Mouse (Mus musculus): ENCODE results near the gene Mtm1. TPM values are rescaled to one million over a fixed set of nuclear protein-coding genes. Genes with fewer than 3 reads are reported as not detected.
A peak's percentile ranks its signal among the peaks of the same experiment; 100 is the strongest.

Mtm1 gene
- total and polyA plus RNA-seq, 3 experiments = 2.2 to 4.0 TPM; not detected in 1

DNA sequence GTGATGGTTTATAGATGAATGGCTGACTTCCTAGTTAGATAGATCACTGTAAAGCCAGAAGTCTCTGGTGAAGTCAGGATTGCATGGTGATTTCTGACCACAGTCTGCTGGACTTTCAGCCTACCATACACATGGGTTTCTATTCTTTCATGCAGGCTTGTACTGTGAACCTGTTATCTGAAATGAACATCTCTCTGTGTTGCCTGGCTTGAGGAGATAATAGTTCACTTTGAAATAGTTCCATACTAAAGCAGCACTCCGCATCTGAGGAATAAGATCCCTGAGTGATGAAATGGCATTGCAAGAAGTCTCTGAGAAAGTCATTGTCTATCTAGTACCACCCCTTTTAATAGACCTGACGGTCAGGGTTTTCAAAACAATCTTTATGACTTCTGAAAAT lies 6.3 kb downstream of the Mtm1 start (continued):
- TF ChIP-seq ELF1 (IDR thresholded peaks at IDR 0.05; ENCODE audit: low read depth, low read length) (no peak), MYC (IDR thresholded peaks at IDR 0.05; ENCODE audit: low read depth, low read length) (no peak), MAFK (IDR thresholded peaks at IDR 0.05; ENCODE audit: borderline replicate concordance, low read depth, low read length) (no peak), E2F4 (IDR thresholded peaks at IDR 0.05; ENCODE audit: borderline replicate concordance, low read depth, low read length) (no peak), BHLHE40 (IDR thresholded peaks at IDR 0.05; ENCODE audit: borderline replicate concordance, low read depth, low read length) (no peak)

DNA sequence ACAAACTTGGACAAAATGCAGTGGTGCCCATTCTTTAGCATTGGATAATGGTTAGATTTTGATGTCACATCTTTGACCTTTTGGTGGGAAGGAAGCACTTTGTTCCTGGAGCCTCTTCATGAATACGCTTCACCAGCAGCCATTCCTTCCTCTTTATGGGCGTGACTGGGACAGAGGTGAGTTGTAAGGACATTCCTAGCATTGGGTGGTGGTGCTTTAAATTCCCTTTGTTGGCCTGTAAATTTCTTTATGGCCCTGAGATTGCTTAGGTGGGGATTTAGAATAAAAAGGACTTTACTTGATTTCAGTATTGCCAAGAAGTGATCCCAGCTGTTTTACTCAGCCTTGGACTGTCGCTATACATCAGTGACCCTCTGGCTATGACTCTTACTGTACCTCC lies 8.3 kb downstream of the Mtm1 start:
- H3K4me3 ChIP-seq (ENCODE audit: control insufficient read depth in 1 of 2, insufficient read depth in 1 of 2, low read depth in 2 of 2, low read length in 2 of 2) = no peak overlapping the region
- H3K27ac ChIP-seq (ENCODE audit: control insufficient read depth, low read depth, low read length) = no peak overlapping the region
- H3K27me3 ChIP-seq (ENCODE audit: control insufficient read depth in 1 of 2, insufficient read depth in 2 of 2, low read length in 2 of 2) = no peaks in the 10 kb centered on the region
- peaks cover 0 to 28% of the 10 kb centered on the region in 2 experiments; a peak in 3 of 4 replicates for H3K36me3 ChIP-seq (ENCODE audit: control insufficient read depth in 1 of 2, insufficient read depth in 2 of 2, low read length in 2 of 2)
- peaks cover 12 to 15% of the 10 kb centered on the region in 2 experiments for H3K4me1 ChIP-seq (ENCODE audit: control insufficient read depth in 1 of 2, insufficient read depth in 2 of 2, low read length in 2 of 2)
- H3K9me3 ChIP-seq (replicated peaks; ENCODE audit: insufficient read depth, low read length) = no peaks in the 10 kb centered on the region
- no peak for DNase-seq (ENCODE audit: low read depth, low spot score)
- no peak for TF ChIP-seq ZKSCAN1 (IDR thresholded peaks at IDR 0.05; ENCODE audit: low read depth, low read length)
- TF ChIP-seq MAX (IDR thresholded peaks at IDR 0.05; ENCODE audit: low read length) = no peak
- no peak for TF ChIP-seq E2F4 (IDR thresholded peaks at IDR 0.05; ENCODE audit: borderline replicate concordance, low read depth, low read length)
- TF ChIP-seq POLR2A (IDR thresholded peaks at IDR 0.05; ENCODE audit: control insufficient read depth in 1 of 2, insufficient read depth in 1 of 2, low read depth in 1 of 2, low read length in 2 of 2, poor library complexity in 1 of 2) = no peak
- no peak for TF ChIP-seq ZNF384 (IDR thresholded peaks at IDR 0.05; ENCODE audit: low read depth, low read length)
- no peak overlapping the region for H3K9ac ChIP-seq (ENCODE audit: control insufficient read depth, low read depth, low read length, poor library complexity, severe bottlenecking)
- H3K79me2 ChIP-seq (ENCODE audit: control insufficient read depth, insufficient read depth, low read length, poor library complexity) = peaks cover 9% of the 10 kb centered on the region; the same call in 1 of the 2 replicates

DNA sequence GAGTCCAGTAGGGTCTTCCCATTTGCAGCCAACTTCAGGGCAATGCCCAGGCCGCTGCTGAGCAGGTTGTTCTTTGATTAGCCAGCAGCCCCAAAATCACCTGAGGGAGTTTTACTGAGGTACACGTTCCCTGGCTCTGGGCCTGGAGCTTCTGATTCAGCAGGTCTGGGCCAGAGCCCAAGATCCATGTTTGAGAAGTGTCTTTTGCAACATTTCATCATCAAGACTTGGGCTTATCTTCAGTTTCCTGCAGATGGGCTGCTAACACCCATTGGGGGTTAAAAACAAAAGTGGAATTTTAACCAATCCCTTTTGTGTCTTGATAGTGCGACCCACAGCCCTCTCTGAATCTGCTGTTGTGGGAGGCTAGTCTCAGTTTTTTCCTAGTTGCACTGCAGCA lies 10.3 kb downstream of the Mtm1 start:
- no peak for TF ChIP-seq ZMIZ1 (IDR thresholded peaks at IDR 0.05; ENCODE audit: low read depth, low read length)
- TF ChIP-seq MYC (IDR thresholded peaks at IDR 0.05; ENCODE audit: low read depth, low read length) = no peak
- no peak for TF ChIP-seq MEF2A (IDR thresholded peaks at IDR 0.05; ENCODE audit: extremely low read depth, insufficient replicate concordance, low read depth, low read length, poor library complexity, severe bottlenecking)
- no peak for TF ChIP-seq MAZ (IDR thresholded peaks at IDR 0.05; ENCODE audit: low read depth, low read length)
- TF ChIP-seq USF2 (IDR thresholded peaks at IDR 0.05; ENCODE audit: borderline replicate concordance in 1 of 2, insufficient read depth in 1 of 2, low read depth in 1 of 2, low read length in 2 of 2) = no peak
- TF ChIP-seq RCOR1 (IDR thresholded peaks at IDR 0.05; ENCODE audit: low read depth, low read length) = no peak
- TF ChIP-seq TCF12 (IDR thresholded peaks at IDR 0.05; ENCODE audit: low read depth, low read length) = no peak
- no peak for TF ChIP-seq MAX (IDR thresholded peaks at IDR 0.05; ENCODE audit: low read length)
- TF ChIP-seq POLR2A (IDR thresholded peaks at IDR 0.05; ENCODE audit: control insufficient read depth in 1 of 2, insufficient read depth in 1 of 2, low read depth in 1 of 2, low read length in 2 of 2, poor library complexity in 1 of 2) = no peak
- TF ChIP-seq ZNF384 (IDR thresholded peaks at IDR 0.05; ENCODE audit: low read depth, low read length) = no peak
- TF ChIP-seq SMC3 (IDR thresholded peaks at IDR 0.05; ENCODE audit: low read depth, low read length) = no peak
- TF ChIP-seq ETS1 (IDR thresholded peaks at IDR 0.05; ENCODE audit: low read depth, low read length) = peak; percentile 89
- no peak for TF ChIP-seq CTCF (IDR thresholded peaks at IDR 0.05 in 2 of 3, conservative IDR thresholded peaks at IDR 0.05 in 1 of 3; ENCODE audit: control insufficient read depth in 1 of 3, insufficient read depth in 1 of 3, low read depth in 2 of 3, low read length in 3 of 3, poor library complexity in 1 of 3, severe bottlenecking in 1 of 3)
- peak; percentile 56 for TF ChIP-seq SIN3A (IDR thresholded peaks at IDR 0.05; ENCODE audit: low read length)
- TF ChIP-seq E2F4 (IDR thresholded peaks at IDR 0.05; ENCODE audit: borderline replicate concordance, low read depth, low read length) = no peak
- no peak for TF ChIP-seq CHD1 (IDR thresholded peaks at IDR 0.05; ENCODE audit: low read depth, low read length)
- no peak for TF ChIP-seq USF1 (IDR thresholded peaks at IDR 0.05; ENCODE audit: low read depth, low read length)
- TF ChIP-seq POLR2AphosphoS2 (IDR thresholded peaks at IDR 0.05; ENCODE audit: low read length) = no peak
- TF ChIP-seq MYB (IDR thresholded peaks at IDR 0.05; ENCODE audit: low read depth, low read length) = no peak
- TF ChIP-seq HCFC1 (IDR thresholded peaks at IDR 0.05; ENCODE audit: low read depth, low read length) = no peak
- TF ChIP-seq EP300 (IDR thresholded peaks at IDR 0.05; ENCODE audit: low read depth in 1 of 2, low read length in 2 of 2) = peak in 1 of 2 experiments; percentile 59; a peak in 1 of 4 replicates
- Histone ChIP-seq H3K27ac (ENCODE audit: control insufficient read depth, low read depth, low read length) (peak overlapping the region; percentile 91), H3K79me2 (ENCODE audit: control insufficient read depth, insufficient read depth, low read length, poor library complexity) (peaks cover 3% of the 10 kb centered on the region), H3K9ac (ENCODE audit: control insufficient read depth, low read depth, low read length, poor library complexity, severe bottlenecking) (peak overlapping the region; percentile 58), H3K4me1 (ENCODE audit: control insufficient read depth in 1 of 2, insufficient read depth in 2 of 2, low read length in 2 of 2) (peaks cover 12 to 15% of the 10 kb centered on the region in 2 experiments), H3K9me3 (replicated peaks; ENCODE audit: insufficient read depth, low read length) (no peaks in the 10 kb centered on the region), H3K27me3 (ENCODE audit: control insufficient read depth in 1 of 2, insufficient read depth in 2 of 2, low read length in 2 of 2) (no peaks in the 10 kb centered on the region), H3K4me3 (ENCODE audit: control insufficient read depth in 1 of 2, insufficient read depth in 1 of 2, low read depth in 2 of 2, low read length in 2 of 2) (peak overlapping the region; percentile 20 to 31; a peak in 2 of 4 replicates), H3K36me3 (ENCODE audit: control insufficient read depth in 1 of 2, insufficient read depth in 2 of 2, low read length in 2 of 2) (peaks cover 0 to 26% of the 10 kb centered on the region in 2 experiments; a peak in 3 of 4 replicates)
- peak; percentile 68 for DNase-seq (ENCODE audit: low read depth, low spot score)

Measured in MEL (cell line).